Mouse (Mus musculus): Measurements from ENCODE around the gene Tcp1. TPM values are rescaled to one million over a fixed set of nuclear protein-coding genes. Genes with fewer than 3 reads are reported as not detected.

Tcp1 gene
- polyA plus RNA-seq, 1 experiment from 2014 or later: 304 TPM

GRCm38 (mm10) chr17:12906436-12906835, 9.1 kb upstream of the Tcp1 start:
- Histone ChIP-seq H3K36me3 (ENCODE audit: insufficient read depth, low read length) (peaks cover 15% of the 10 kb centered on the region; the same call in 1 of the 2 replicates), H3K4me3 (replicated peaks; ENCODE audit: low read depth, low read length) (no peak overlapping the region), H3K27ac (no peak overlapping the region), H3K4me2 (ENCODE audit: low read length) (no peak overlapping the region), H3K9me3 (replicated peaks; ENCODE audit: low read length) (no peaks in the 10 kb centered on the region), H3K4me1 (replicated peaks; ENCODE audit: insufficient read depth, low read length) (no peaks in the 10 kb centered on the region), H3K27me3 (ENCODE audit: insufficient read depth, low read length) (no peaks in the 10 kb centered on the region), H3K9ac (ENCODE audit: low read depth, low read length) (no peak overlapping the region)
- WGBS: 89% methylated on average over 9 of the region's 9 CpGs
- DNase-seq (ENCODE audit: low spot score) (no peak), ATAC-seq (replicated peaks; ENCODE audit: low FRiP score, low read depth) (no peak)
- no peak for TF ChIP-seq CTCF (IDR thresholded peaks at IDR 0.05; ENCODE audit: low read depth)

GRCm38 (mm10) chr17:12909361-12910280, 5.9 kb upstream of the Tcp1 start, which contains the start of gene Pnldc1:
TSS of gene Pnldc1 (minus strand) at chr17:12910230.
- no peaks in the 10 kb centered on the region for H3K4me1 ChIP-seq (replicated peaks; ENCODE audit: insufficient read depth, low read length)
- H3K4me2 ChIP-seq (ENCODE audit: low read length): no peak within 1 kb of the TSS
- no peak within 1 kb of the TSS for H3K27ac ChIP-seq
- H3K9me3 ChIP-seq (replicated peaks; ENCODE audit: low read length): no peaks in the 10 kb centered on the region
- H3K4me3 ChIP-seq (replicated peaks; ENCODE audit: low read depth, low read length): no peak within 1 kb of the TSS
- 73% methylated on average over 35 of the region's 35 CpGs for WGBS
- H3K27me3 ChIP-seq (ENCODE audit: insufficient read depth, low read length): no peaks in the 10 kb centered on the region
- peaks cover 34% of the 10 kb centered on the region; the same call in 1 of the 2 replicates for H3K36me3 ChIP-seq (ENCODE audit: insufficient read depth, low read length)
- TF ChIP-seq CTCF (IDR thresholded peaks at IDR 0.05; ENCODE audit: low read depth): no peak
- no peak for ATAC-seq (replicated peaks; ENCODE audit: low FRiP score, low read depth)
- H3K9ac ChIP-seq (ENCODE audit: low read depth, low read length): no peak within 1 kb of the TSS
- DNase-seq (ENCODE audit: low spot score): no peak

- Histone ChIP-seq H3K4me1 (replicated peaks; ENCODE audit: insufficient read depth, low read length) (no peaks in the 10 kb centered on the region; the same call in 1 of the 2 replicates), H3K36me3 (ENCODE audit: insufficient read depth, low read length) (peaks cover 34% of the 10 kb centered on the region; the same call in 1 of the 2 replicates), H3K4me3 (replicated peaks; ENCODE audit: low read depth, low read length) (no peak overlapping the region), H3K27ac (no peak overlapping the region), H3K27me3 (ENCODE audit: insufficient read depth, low read length) (no peaks in the 10 kb centered on the region), H3K9ac (ENCODE audit: low read depth, low read length) (no peak overlapping the region), H3K9me3 (replicated peaks; ENCODE audit: low read length) (no peaks in the 10 kb centered on the region), H3K4me2 (ENCODE audit: low read length) (no peak overlapping the region)
- 89% methylated on average over 8 of the region's 8 CpGs for WGBS
- TF ChIP-seq CTCF (IDR thresholded peaks at IDR 0.05; ENCODE audit: low read depth): no peak
- ATAC-seq (replicated peaks; ENCODE audit: low FRiP score, low read depth) (no peak), DNase-seq (ENCODE audit: low spot score) (no peak)
These were observed 5.1 kb upstream of the Tcp1 start for GRCm38 (mm10) chr17:12910391-12910790.

- Histone ChIP-seq H3K4me3 (replicated peaks; ENCODE audit: low read depth, low read length) (peak within 1 kb of the TSS; percentile 95), H3K9ac (ENCODE audit: low read depth, low read length) (peak within 1 kb of the TSS; percentile 99), H3K36me3 (ENCODE audit: insufficient read depth, low read length) (peaks cover 40% of the 10 kb centered on the region), H3K27ac (peak within 1 kb of the TSS; percentile 97), H3K9me3 (replicated peaks; ENCODE audit: low read length) (no peaks in the 10 kb centered on the region), H3K4me2 (ENCODE audit: low read length) (peak within 1 kb of the TSS; percentile 83), H3K4me1 (replicated peaks; ENCODE audit: insufficient read depth, low read length) (no peaks in the 10 kb centered on the region; the same call in 1 of the 2 replicates), H3K27me3 (ENCODE audit: insufficient read depth, low read length) (no peaks in the 10 kb centered on the region)
- TF ChIP-seq CTCF (IDR thresholded peaks at IDR 0.05; ENCODE audit: low read depth): no peak
- under 1% methylated on average over 56 of the region's 56 CpGs for WGBS
- DNase-seq (ENCODE audit: low spot score) (peak; percentile 100), ATAC-seq (replicated peaks; ENCODE audit: low FRiP score, low read depth) (peak; percentile 100)
These were observed 531 bp downstream of the Tcp1 start, which contains the start of gene Mrpl18 for GRCm38 (mm10) chr17:12915881-12916583. TSS of gene Mrpl18 (minus strand) at chr17:12916345.

- H3K4me1 ChIP-seq (replicated peaks; ENCODE audit: insufficient read depth, low read length): no peaks in the 10 kb centered on the region; the same call in 1 of the 2 replicates
- DNase-seq (ENCODE audit: low spot score) (peak; percentile 55), ATAC-seq (replicated peaks; ENCODE audit: low FRiP score, low read depth) (peak; percentile 50)
- H3K4me3 ChIP-seq (replicated peaks; ENCODE audit: low read depth, low read length): peak overlapping the region; percentile 95
- H3K27me3 ChIP-seq (ENCODE audit: insufficient read depth, low read length): no peaks in the 10 kb centered on the region
- H3K27ac ChIP-seq: peak overlapping the region; percentile 97
- H3K36me3 ChIP-seq (ENCODE audit: insufficient read depth, low read length): peaks cover 40% of the 10 kb centered on the region
- no peaks in the 10 kb centered on the region for H3K9me3 ChIP-seq (replicated peaks; ENCODE audit: low read length)
- TF ChIP-seq CTCF (IDR thresholded peaks at IDR 0.05; ENCODE audit: low read depth): no peak
- peak overlapping the region; percentile 81 for H3K4me2 ChIP-seq (ENCODE audit: low read length)
- H3K9ac ChIP-seq (ENCODE audit: low read depth, low read length): peak overlapping the region; percentile 99
- WGBS: under 1% methylated on average over 40 of the region's 40 CpGs
These were observed 1.3 kb downstream of the Tcp1 start for GRCm38 (mm10) chr17:12916588-12917380.

All from kidney, postnatal 0 days (tissue).